Mouse (Mus musculus) T-cell, adult 2 months (primary cell): Measurements from ENCODE around the gene Pkn1.

Experiments used
- DNase-seq: peaks from one replicate; pipeline ENCODE4 v3.0.0; 2022; ENCODE audit warnings: low spot score

Pkn1 gene

DNA sequence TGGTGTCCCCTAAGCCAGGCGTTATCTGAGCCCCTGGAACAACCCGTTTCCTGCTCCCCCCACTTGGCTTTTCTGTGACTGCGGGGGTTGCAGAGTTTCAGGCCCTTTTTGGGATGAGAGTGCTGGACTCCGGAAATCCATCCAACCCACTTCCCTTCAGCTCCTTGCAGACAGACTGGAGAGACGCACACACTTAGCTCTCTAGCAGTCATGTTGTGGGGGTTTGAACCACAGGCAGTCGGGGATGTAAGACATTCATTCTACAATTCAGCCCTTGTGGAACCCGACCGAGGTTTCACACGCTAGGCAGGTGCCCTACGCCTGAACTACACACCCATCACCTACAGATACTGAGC, 45.3 kb downstream of the Pkn1 start:
- DNase-seq = no peak

DNA sequence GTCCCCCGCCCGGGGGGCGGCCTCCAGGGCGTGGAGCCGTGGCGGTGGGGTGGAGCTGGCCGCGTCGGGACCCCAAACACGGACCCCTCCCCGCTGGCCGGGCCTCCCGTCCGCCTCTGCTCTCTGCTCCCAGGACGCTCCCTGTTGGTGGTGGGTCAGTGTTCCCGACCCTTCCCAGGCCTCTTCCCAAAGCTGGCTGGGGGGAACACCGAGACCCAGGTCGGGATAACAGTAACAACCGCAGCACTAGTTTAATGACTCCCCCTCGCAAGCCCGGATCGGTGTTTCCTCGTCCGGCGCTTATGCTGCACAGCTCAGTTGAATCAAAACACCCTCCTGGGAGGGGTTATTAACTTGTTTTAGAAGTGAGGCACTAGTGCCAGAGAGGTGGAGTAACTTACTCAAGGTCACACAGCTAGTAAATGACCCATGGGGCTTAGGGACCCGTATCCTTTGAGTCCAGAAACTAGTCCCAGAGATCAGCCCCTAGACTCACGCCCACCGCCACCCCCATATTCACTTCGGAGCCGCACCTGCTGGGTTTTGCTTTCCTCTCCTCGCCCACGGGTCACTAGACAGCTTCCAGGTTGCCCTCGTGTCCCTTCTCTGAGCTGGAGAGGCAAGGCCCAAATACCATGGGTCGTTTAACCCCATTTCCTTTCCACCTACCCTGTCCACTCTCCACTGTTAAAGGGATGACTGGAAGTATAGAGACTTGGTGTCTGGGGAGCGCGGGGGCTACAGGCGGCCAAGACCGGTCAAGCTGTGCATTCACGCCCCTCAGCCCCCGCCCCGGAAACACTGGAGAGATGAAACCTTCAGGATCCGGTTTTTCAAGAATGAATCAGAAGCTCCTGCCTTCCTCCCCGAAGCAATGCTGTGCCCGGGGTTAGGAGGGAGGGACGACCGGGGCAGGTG, 46.0 kb downstream of the Pkn1 start:
- no peak for DNase-seq

DNA sequence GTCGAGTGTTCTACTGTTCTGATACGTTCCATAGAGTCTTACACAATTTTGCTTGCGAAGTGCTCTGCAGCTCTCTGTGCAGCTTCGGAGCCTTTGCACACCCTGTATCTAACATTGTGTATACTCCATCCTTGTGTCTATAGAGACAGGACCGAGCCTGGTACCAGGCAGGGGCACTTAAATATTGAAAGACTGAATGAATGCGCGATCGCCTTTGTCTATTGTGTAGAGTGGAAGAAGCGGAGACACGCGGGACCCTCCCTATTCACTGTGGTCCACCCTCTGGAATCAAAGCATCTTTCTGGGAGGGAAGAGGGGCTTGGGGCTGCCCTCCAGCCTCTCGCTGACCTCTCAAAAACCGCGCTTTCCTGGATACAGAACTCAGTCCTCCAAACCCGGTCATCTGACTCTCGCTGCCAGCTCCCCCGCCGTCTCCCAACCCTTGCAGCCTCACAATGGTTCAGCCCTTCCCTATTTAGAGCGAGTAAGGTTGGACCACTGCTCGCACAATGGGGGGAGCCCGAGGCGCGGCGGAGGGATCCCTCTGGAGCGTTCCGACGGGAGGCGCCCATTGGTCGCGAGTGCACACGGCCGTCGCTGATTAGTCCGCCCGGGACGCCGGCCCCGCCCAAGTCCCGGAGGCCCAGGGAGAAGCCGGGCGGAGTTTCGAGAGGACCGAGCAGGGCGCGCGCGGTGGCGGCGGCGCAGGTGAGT, 46.8 kb downstream of the Pkn1 start, which contains the start of gene Gipc1:
TSS of gene Gipc1 (plus strand) at position 648 of the 714 bp plus-strand sequence.
- peak; percentile 97 for DNase-seq

DNA sequence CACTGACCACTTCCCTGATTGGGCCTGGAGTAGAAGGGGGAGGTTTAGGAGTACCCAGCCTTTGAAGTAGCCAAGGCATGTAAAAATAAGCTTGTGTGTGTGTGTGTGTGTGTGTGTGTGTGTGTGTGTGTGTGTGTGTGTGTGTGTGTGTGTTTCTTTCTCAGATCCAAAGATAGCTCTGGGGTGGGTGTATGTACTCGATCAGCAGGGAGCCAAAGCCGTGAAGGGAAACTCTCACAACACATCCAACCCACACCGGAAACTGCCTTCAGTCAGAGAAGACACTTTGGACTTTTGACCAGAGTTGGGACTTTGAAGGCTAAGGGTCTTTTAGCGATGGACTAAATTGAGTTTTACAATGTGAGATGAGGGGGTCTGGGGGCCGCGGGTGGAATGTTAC, 49.3 kb downstream of the Pkn1 start:
- DNase-seq = no peak

DNA sequence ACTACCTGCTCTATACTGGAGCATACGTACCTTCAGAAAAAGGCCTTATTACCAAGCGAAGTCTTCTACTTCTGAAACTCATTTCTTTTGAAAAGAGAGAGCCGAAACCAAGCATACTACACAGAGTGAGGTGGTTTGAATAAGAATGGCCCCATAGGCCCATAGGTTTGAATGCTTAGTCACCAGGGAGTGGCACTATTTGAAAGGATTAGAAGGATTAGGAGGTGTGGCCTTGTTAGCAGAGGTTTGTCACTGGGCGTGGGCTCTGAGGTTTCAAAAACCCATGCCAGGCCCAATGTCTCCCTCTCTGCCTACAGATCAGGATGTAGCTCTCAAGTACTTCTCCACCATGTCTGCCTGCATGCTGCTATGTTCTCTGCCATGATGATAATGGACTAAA, 50.9 kb downstream of the Pkn1 start:
- DNase-seq = no peak

DNA sequence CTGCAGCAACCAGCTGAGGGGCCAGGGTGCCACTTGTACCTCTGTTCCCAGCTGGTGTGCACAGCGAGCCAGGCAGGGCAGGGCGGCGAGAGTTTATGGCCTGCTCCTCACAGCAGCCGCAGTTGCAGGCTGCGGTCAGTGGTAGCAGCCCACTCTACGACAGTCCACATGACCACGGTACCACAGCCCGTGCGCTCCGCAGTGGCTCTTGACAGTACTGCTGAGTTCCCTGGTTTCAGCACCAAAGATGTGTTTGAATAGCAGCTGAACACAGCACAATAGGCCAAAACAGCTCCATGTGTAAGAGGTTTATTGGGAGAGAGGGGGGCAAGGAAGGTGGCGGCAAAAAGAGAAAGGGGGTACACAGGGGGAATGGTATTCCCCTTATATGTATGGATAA, 51.5 kb downstream of the Pkn1 start:
- no peak for DNase-seq

DNA sequence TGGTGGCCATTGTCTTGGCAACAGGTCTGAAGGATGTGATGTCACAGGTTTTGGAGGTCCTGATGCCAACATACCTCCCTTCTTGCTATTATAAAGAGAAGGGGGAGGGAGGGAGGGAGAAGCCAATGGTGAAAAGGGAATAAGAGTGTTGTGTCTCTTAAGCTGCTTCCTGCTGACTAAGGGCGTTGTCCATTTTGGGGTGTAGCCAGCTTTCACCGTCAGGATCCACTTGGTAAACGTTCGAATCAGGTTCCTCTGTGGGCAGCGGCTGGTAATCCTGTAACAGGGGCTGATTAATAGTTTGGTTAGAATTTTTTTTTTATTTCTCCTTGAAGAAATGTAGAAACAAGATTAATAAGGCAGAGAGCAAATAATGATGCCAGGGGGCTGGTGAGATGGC, 59.3 kb downstream of the Pkn1 start:
- no peak for DNase-seq

DNA sequence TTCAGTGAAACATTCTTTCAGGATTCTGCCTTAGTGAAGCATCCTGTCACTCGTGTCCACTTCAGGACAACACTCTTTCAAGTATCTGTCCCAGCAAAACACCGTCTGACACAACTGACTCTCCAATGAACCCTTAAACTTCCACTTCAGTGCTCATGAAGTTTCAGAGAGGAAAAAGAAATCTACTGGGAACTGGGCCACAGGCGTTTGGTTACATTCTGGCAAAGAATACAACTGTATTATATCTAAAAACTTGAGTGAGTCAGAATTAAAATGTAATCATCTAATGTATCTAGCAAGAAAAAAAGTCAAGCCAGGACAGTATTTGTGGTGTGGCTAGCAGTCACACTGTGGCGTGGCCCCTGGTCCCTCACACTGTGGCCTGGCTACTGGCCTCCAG, 60.1 kb downstream of the Pkn1 start:
- no peak for DNase-seq

DNA sequence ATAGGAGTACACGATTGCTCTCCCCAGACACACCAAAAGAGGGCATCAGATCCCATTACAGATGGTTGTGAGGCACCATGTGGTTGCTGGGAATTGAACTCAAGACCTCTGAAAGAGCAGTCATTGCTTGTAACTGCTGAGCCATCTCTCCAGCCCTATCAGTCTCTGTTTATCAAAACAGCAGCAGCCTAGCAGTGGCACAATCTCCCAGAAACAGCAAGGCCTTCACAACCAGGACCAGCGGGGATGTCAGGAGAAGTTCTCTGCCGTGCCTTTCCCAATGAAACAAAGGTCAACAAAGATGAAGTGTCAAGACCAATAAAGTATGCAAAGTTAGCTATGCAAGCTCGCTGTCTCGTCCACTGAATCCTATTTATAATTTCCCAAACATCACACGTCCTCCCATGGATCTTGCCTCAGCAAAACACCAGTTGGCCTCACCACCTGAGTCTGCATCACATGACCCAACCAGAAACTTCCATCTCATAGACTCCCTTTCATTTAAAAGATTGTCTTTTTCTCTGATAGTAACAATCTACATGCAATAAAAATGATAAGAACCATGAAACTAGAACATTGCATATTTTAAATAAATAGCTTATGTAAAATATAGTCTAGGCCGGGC, 66.8 kb downstream of the Pkn1 start:
- DNase-seq = no peak

DNA sequence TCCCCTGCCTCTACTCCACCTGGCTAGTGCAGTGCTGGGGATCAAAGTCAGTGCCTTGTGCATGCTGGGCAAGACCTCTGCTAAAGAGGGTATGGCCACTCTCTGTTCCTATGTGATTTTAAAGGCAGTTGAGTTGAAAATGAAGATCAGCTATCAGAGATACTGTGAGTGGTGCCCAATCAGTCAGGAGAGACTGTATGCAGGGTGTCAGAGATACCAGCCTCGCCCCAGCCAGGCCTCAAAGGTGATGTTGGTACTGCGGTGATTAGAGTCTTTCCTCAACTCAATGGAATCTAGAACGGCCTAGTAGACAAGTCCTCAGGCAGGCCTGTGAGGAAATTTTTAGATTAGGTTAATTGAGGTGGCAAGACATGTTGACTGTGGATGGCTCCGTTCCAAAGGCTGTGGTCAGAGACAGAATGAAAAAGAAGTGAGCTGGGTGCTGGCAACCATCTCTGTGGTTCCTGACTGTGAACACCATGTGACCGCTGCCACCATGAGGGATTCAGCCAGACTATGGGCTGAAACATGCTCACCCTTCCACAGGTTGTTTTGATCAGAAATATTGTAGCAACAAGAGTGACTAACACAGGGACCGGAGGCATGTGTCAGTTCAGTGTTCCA, 73.2 kb downstream of the Pkn1 start:
- DNase-seq = no peak

DNA sequence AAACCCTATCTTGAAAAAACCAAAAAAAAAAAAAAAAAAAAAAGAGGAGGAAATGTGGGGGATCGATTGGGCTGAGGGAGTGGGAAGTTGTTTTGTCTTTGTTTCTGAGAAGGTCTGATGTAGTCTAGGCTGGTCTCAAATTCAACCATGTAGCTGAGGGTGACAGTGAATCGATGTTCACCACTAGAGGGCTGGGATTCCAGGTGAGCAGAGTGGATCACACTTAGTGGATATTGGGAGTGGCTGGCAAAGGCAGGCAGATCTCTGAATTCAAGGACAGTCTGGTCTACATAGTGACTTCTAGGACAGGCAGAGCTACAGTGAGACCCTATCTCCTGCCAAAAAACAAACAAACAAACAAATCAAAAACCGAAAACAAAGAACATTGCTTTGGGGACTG, 74.2 kb downstream of the Pkn1 start:
- no peak for DNase-seq

DNA sequence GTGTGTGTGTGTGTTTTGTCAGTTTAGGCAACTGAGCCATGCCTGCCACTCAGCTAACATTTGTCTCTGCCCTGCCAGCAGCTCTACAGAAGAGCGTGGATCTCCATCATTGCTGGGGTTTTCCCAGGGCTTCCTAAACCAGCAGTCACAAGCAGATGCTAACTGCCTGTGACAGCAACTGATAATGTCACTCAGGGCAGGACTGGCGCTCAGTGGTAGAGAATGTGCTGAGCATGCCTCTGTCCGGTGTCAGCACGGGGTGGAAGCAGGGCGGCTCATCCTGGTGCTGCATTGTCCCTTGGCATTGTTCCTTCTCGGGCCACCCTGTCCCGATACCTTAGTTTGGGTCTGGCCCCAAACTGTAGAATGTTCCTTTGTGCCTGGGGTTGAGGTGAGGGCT, 75.4 kb downstream of the Pkn1 start:
- no peak for DNase-seq

DNA sequence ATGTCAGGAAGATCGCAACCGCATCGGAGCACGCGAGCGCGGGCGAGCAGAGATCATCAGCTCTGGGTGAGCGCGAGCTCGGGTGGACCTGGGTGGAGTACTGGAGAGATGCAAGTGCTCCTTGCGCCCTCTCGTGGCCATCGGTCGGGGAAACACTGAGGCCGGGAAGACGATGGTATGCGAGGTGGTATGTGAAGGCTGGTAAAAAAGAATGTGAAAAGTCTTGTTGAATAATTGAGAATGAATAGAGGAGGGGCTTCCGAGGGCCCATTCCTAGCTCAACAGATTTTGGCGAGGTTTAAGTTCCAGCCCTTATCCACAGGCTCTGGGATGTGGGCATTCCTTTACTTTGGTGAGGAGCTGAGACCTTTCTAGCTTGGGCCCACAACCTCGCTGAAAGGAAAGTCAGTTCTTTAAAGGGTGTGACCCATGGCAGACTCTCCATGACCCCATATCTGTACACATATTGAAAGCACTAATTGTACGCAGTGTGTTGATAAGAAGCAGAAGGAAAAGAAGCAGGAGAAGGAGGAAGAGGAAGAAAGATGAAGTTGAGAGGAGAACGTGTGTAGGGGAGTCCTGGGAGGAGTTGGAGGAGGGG, 76.5 kb downstream of the Pkn1 start:
- peak; percentile 85 for DNase-seq

DNA sequence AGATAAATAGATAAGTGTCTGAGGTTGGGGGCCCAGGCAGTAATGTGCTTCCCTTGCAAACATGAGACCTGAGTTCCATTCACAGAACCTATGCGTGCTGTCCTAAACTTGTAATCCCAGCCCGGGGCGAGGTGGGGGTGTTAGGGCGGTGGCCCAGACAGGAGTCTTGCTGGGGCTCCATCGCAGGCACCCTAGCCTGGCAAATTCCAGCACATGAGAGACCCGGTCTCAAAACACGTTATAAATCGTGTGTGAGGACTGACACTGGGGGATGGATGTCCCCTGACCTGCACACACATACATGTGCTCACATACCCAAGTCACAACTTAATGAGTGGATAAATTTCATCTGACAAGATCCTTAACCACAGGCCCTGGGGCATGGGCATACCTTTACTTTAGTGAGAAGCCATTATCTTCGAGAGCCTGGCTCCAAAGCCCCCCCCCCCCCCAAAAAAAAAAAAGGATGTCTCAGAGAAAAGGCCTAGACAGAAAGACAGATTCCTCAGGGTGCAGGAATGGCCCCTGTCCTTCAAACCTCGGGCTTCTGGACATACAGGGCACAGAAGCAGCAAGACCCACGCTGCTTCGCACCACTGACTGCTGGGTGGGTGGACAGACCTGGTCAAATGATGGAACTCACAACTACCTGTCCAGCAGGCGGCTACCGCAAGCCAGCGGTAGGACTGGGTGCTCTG, 77.1 kb downstream of the Pkn1 start:
- no peak for DNase-seq

DNA sequence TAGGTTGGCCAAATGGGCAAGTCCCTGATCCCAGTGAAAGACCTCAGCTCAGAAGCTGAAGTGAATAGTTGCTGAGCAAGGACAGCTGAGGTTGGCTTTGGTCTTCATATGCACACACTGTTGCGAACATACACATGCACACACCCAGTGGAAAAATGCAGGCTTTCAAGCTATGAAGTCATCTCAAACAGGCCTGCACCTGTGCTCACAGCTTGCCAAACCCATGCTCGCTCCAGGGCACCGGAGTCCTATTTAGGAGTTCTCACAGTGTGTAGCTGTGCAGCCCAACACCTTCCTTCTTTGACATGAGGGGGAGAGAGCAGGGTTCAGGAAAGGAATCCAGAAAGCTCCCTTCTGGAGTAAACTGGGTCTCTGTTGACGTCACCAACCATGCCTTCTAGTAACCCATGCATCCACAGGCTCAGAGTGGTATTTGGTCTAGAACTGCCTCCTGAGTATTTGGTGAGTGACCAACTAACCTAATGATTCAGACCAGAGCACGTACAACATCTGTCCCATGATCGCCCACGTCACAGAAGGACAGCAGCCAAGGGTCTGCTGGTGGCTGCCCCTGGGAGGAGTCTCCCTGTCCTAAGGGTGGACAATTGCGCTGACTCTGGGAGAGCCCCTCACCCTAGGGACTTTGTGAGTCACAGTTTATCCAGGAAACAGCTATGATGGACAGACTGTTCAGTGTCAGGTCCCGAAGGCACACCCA, 79.3 kb downstream of the Pkn1 start:
- no peak for DNase-seq

DNA sequence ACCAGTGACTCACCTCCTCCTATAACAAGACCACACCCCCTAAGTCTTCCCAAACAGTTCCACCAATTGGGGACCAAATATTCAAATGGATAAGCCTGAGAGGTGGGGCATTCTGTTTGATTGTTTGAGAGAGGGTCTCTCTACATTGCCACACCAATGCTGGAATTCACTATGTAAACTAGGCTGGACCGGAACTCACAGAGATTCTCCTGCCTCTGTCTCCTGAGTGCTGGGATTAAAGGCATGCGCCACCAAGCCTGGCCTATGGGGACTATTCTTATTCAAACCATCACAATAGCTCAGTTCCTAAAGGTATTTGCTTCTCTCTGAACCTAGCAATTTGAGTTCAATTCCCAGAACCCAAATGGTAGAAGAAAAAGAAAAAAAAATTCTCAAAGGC, 80.4 kb downstream of the Pkn1 start:
- no peak for DNase-seq

DNA sequence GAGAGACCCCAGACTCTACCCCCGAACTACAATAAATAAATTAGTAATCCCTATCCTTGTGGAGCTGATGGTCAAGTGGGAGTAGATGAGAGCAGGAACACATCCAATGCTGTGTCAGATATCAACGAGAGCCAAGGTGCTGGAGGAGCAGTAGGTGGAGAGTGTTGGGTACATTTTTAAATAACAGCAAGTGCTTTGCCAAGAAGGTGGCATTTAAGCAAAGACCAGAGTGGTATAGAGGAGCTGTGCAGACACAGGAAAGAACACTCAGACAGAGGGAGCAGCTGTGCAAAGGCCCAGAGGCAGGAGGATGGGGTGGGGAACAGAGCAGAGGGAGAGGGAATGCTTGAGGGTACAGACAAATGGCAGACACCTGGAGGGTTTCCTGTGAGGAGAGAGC, 81.9 kb downstream of the Pkn1 start:
- DNase-seq = no peak

DNA sequence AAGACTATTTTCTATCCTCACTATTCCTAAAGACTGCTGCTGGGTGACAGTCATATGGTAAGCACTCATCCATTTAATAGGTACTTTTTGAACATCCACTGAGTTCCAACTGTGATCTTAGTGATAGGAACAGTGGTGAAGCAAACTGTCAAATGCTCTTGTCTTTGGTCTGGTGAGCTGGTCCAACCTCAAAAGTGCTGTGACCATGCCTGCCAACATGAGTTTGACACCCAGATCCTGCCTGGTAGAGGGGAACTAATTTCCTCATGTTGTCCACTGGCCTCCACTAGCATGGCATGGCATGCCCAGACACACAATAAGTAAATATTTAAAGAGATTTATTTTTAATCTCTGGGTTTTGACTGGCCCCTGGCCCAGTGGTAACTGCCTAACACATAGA, 82.4 kb downstream of the Pkn1 start:
- no peak for DNase-seq
